Mouse (Mus musculus): ENCODE data around the gene Bhlha15. TPM values are rescaled to one million over a fixed set of nuclear protein-coding genes. Genes with fewer than 3 reads are reported as not detected.

Bhlha15 gene
- total RNA-seq (2021) = not detected

DNA sequence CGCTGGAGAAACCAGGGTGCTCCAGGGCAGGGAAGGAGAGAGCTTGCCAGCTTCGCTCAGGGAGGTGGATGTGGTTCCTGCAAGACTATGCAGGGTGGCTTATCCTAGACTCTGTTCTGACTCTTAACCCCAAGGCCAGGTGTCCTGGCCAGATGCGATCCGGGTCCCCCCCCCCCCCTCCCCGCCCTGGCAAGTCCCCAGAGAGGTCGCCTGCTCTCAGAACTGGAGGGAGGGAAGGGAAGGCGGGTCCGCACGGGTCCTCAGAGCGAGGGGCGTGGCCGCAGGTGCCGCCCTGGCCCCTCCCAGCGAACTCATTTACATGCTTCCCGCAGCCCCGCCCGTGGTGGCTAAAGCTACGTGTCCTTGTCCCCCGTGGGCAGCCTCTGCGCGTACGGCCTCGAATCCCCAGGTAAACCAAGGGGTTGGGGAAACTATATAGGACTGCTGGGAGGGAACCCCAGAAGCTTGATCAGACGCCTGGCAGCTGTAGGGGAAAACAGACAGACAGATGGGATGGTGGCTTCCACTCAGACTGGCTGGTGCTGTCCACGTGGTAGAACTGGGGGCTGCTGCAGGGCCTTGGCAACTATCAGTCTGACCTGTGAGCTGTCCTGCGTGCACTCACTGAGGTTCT lies at the start of gene Bhlha15:
TSS of gene Bhlha15 (plus strand) at position 337 of the 634 bp plus-strand sequence.
- peak in 1 of 2 experiments; percentile 18 for DNase-seq
- intact Hi-C loops (cut with DNase I) = no loop called here

DNA sequence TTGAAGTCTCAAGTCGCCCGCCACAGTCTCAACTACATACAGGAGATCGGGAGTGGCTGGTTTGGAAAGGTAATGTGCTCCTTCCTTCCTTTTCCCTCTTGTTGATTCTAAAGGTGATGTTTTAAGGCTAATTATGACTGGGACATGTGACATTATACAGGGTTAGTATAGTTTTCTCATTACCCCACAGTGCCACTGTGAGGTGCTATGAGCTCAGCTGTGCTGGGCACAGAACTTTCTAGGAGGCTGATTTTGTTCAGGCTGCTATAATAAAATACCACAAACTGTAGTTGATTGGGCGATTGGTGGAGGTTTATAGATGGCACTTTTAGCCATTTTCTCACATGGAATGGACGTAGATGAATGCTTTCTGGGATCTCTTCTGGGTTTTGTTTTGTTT lies 46.6 kb upstream of the Bhlha15 start:
- no peak for DNase-seq
- intact Hi-C loops (cut with DNase I) = no loop called here

DNA sequence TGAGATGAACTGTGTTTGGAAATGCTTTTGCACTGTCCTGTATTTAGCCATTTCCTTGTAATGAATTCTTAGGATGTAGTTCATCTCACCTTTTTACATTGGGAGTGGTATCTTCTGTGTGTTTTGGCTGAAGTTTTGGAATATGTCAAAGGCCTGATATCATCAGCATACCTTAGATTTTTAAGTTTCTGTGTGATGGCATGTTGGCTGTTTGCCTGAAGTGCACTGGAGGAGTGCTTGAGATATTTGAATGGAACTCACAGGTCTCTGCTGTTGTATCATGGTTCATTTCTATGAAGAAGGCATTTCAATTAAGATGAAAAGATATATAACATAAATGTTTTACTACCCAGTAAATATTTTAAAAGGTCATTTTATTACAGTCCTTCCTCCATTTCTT lies 43.2 kb upstream of the Bhlha15 start:
- intact Hi-C loops (cut with DNase I) = no loop called here
- DNase-seq = no peak

DNA sequence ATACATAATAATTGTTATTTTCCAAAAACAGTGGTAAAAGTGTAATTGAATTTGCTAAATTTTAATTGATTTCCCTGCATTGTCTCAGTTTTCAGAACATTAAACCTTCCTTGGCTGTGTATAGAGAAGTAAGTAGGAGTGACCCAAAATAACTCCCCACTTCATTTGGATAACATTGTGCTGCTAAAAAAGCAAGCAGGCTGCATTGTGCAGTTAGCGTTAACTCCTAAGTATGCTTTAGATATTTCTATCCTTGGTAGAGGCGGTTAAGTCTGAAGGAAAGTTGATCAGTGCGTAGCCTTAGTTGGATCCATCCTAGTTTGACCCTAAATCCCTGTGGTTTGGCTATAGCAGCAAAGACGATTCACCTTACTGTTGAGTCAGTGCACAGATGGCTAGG lies 40.6 kb upstream of the Bhlha15 start:
- intact Hi-C loops (cut with DNase I) = no loop called here
- DNase-seq = no peak

DNA sequence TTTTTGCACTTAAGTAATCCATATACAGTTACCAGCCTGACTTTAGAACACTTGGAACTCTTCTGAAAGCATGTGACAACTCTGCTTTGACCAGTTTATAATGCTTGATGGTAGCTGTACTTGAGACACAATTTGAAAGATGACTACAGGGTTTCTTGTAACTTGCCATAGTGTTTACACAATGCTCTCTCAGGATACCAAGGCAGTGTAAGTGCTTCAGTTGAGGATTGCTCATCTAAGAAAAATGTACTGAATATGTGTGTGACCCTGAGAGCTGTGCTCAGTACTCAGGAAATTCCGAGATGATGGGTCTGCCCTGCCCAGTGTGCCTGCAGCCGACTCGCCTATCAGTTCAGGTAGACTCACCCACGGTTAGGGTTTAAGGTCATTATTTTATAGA lies 38.8 kb upstream of the Bhlha15 start:
- no peak for DNase-seq
- intact Hi-C loops (cut with DNase I) = no loop called here

DNA sequence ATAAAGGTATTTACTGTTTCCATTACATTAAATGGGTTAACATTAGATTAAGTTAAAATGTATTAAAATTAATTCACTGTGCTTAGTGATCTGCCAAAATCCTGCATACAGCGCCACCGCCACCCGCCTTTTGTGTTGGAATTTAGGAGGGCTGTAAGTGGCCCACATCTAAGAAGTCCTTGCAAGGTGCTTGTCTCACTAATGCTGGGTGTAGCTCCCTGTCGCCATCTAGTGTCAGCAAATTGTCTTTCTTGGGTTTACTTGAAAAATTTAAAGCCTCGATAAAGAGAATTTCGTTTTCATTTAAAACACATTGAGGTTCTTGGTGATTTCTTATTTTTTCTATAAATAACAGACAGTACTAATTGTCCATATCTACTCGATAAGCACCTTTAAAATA lies 35.6 kb upstream of the Bhlha15 start:
- peak; percentile 66 for DNase-seq
- intact Hi-C loops (cut with DNase I) = loop anchor here (1.0 to 2.0 kb wide), 3 partner anchors 34 to 114 kb away; partner anchors contain the start of gene Lmtk2

DNA sequence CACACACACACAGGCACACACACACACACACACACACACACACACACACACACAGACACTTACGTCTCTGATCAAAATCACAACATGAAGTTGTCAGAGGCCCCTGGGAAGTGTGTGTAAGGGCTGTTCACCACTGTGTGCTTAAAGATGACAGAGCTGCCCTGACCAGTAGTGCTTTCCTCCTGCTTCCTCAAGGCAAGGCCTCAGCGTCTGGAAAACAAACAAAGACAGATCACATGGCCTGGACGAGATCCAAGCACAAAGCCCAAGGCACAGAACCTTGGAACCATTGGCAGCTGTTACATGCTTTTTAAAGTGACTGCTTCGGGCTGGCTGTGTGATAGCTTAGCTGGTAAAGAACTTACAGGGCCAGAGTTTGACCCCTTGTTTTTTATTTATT lies 31.5 kb upstream of the Bhlha15 start:
- intact Hi-C loops (cut with DNase I) = no loop called here
- DNase-seq = peak; percentile 74

DNA sequence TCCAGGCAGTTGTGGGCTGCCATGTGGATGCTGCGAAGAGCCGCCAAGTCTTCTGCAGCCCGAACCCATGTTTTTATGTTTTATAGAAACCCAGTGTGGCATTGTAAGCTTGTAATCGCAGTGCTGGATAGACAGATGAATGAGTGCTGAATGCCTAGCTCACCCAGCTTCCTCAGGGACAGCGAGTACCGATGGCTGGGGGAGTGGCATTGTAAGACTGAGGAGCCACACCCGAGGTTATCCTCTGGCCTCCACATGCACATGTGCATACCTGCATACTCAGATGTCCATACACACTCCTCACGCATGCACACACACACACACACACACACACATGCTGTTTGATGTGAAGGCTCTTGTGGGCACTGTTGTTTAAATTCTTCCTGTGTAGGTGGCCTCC lies 30.9 kb upstream of the Bhlha15 start:
- DNase-seq = no peak
- intact Hi-C loops (cut with DNase I) = no loop called here

DNA sequence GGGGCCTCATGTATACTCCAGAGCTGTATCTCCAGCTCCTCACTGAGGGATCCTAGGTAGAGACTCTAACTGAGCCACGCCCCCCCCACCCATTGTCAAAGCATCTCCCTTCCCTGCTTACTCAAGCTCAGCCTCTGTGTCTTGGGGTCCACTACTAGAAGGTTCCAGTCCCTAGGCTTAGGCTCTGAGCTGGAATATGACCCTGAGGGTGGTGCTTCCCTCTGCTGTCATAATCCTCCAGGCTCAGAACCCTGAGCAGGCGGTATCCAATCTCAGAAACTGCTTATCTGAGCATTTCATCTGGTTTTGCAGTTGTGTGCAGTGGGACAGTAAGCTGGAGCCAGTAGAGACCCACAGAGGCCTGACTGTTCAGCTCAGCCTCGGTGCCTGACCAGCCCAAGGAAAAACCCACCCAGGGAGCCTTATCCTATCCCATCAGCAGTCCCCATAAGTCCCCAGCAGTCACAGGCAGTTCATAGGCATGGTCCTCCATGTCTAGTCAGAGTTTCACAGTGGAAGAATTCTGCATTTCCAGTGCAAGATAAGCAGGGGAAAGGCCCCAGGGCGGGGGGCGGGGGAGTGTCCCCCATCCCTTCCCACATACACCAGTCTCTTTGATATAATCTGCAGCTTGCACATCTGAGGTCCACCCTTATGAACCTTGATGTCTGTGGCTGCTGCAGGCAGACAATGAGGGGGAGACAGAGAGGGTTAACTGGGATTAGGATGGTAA lies 27.8 kb upstream of the Bhlha15 start:
- intact Hi-C loops (cut with DNase I) = no loop called here
- no peak for DNase-seq

DNA sequence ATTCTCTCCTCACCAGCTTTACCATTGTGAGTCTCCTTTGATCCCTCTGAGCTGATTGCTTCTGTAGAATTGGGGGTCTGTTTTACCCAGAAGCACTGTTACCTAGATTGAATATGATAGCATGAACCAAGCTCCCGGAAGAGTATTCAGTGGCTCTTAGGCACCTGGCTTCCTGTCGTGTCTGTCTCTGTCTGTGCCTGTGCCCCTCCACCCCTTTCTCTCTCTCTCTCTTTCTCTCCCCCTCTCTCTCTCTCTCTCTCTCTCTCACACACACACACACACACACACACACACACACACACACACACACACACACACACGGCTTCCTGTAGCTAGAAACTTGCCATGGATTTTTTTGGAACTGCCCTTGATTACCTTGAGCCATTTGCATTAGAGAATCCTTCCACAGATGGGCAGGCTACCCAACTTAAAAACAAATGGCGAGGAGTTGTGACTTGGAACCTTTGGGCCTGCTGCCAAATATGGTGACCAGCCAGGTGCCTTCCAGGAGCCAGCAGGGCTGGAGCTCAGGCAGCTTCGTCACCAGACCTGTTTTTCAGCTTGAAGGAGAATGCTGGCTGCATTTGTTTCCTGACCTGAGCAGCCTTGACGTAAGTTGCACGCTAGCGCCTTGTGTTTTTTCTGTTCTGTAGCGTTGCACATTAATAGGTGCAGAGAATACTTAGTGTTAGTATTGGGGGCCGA lies 27.1 kb upstream of the Bhlha15 start:
- no peak for DNase-seq

DNA sequence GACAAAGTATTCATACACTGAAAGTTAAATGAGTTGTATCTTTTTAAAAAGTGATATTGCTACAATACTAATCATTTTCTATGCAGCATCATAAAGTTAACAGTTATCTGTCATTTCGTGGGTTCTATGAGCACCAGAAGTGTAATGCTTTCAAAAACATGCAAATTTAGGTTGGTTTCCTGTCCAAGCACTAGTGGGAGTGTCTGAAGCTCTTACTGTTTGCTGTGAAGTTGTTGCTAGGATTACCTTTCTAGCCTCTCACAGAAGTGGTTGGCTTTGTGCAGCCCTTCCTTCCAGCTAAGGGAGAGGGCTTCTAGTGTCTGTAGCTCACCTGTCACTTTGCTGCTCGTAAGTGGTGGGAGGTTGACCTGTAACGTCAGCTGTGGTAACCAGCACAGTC lies 24.3 kb upstream of the Bhlha15 start:
- DNase-seq = no peak
- intact Hi-C loops (cut with DNase I) = no loop called here

More for the DNA sequence above, 27.1 kb upstream of the Bhlha15 start:
- intact Hi-C loops (cut with DNase I) = no loop called here

DNA sequence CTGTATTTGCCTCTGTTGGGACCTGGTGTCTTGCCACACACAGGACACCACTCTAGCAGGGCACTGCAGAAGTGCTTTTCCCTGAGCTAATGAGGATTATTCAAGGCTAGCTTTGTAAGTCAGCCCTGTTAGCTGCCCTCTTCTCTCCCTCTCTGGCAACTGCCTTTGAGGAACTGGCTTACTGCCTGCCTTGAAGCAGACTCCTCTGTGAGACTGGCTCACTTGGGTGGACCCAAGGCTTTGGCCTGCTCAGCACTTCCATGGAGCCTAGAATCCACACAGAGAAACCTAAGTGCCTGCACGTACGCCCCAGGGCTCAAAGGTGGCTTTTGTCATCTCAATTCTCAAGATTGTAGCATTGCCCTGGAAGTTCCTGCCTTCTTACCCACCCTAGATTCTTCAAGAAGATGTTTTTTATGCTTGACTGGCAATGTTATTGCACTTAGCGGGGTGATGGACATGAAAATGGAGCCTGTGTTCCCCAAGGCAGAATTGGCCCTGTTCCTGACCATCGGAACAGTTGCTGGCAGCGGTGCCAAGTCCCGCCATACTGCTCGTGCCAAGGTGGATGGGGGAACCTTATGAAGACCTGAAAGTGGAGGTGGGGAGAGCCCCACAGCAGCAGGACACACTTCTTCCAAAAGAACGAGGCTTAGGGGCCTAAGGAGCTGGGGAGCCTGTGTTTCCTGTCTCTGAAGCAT lies 20.7 kb upstream of the Bhlha15 start:
- DNase-seq = no peak
- intact Hi-C loops (cut with DNase I) = no loop called here

DNA sequence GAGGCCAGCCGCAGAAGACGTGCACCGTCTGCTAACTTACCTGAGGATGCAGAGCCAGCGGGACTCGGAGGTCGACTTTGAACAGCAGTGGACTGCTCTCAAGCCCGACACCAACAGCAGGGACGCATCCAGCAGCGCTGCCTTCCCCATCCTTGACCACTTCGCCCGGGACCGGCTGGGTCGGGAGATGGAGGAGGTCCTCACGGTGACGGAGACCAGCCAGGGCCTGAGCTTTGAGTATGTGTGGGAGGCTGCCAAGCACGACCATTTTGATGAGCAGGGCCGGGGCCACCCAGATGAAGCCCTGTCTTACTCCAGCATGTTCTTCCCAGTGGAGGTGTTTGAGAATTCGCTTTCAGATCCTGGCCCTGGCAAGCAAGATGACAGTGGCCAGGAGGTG lies 16.4 kb upstream of the Bhlha15 start:
- no peak for DNase-seq

DNA sequence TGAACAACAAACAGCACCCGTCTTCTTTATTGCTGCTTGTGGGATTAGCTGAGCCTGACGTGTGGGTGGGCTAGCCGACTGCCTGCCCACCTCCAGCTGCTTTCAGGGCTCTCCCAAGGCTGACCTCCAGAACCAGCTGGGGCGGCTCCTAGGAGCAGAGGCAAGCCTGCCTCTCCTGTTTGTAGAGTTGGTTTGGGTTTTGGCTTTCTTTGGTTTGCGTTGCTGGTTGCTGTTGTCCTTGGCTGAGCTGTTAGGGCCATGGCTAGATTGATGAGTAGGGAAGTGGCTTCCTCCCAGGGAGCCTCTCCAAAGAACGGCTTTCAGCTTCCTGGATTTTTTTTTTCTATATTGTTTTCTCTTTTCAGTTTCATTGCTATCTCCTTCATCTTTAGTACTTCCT lies 11.9 kb upstream of the Bhlha15 start:
- DNase-seq = no peak
- intact Hi-C loops (cut with DNase I) = no loop called here

More for the DNA sequence above, 16.4 kb upstream of the Bhlha15 start:
- intact Hi-C loops (cut with DNase I) = no loop called here

DNA sequence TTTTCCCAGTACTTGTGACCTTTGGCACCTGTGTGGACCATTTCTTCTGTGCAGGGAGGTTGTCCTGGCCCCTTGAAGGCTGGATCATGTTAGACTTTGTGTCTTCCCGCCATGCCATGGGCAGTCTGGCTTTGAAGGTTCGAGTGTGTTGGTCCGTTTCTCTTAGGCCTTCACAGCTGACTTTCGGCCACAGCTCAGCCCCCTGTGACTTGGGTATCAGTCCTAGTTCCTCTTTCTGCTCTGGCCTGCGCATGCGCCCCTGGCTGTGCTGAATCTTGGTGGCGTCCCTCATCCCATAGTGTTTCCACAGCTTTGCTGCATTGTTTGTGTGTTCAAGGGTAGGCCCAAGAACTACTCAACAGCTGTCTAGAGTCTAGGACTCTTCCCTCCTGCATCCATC lies 8.8 kb upstream of the Bhlha15 start:
- intact Hi-C loops (cut with DNase I) = no loop called here
- no peak for DNase-seq

DNA sequence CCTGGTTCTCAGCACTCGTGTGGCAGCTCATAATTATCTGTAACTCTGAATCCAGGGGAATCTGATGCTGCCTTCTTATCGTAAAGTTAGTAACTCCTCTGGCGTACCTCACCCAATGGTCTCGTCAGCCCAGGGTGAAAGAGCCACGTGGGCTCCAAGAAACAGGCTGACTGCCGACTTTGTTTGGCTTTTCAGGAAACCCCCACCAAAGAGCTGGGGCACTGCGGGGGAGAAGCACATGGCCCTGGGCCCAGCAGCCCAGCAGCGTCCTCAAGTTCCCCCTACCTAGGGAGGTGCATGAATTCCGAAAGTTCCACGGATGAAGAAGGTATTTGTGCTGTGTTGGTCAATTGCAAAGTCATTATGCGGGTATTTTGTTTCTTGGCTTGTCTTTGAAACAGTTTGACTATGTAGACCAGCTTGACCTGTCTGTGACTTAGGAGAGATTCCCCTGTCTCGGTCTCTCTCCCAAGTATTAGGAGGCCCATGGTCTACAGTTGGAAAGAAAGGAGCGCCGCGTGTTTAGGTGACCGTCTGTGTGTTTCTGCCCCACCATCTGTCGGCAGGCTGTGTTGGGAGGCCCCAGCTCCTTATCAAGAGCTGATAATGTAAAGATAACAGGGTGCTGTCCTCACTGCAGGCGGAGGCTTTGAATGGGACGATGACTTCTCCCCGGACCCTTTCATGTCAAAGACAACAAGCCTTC lies 7.4 kb upstream of the Bhlha15 start:
- no peak for DNase-seq
- intact Hi-C loops (cut with DNase I) = no loop called here

DNA sequence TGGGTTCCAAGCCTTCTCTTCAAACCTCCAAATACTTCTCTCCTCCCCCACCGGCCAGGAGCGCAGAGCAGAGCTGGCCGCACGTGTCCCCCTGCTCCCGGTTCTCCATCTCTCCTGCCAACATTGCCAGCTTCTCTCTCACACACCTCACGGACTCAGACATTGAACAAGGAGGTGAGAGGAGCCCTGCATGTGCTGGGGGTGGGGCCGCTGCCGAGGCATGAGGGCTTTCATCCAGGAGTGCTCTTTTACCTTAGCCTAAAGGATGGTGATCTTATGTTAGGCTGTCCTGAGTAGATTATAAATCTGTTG lies 6.9 kb upstream of the Bhlha15 start:
- DNase-seq = no peak
- intact Hi-C loops (cut with DNase I) = no loop called here

DNA sequence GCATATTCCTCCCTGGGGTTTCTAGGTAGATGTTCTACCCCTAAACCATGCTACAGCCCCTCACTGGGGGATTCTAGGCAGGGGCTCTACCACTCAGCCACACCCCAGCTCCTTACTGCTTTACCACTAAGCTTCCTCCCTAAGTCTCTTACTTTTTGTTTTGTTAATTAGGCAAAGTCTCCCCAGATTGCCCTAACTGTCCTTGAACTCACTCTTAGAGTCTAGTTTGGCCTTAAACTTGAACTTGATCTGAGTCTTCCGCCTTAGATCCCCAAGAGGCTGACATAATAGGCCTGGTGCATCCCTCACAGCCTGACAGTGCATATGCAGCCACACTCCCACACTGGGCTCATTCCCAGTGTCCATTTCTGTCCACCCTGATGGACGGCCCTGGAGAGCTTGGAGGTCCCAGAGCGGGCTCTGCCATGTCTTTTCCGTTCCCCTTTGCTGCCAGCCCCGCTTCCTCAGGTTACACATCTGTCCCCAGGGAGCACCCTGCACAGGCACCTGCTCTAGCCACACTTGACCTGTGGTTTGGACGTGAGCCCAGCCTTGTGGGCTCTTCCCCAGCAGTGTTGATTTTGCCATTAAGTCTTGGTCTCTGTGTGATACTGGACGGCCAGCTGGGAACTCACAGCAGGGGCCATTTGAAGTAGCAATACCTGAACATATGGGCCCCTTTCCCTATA lies 6.3 kb upstream of the Bhlha15 start:
- intact Hi-C loops (cut with DNase I) = no loop called here
- DNase-seq = no peak

DNA sequence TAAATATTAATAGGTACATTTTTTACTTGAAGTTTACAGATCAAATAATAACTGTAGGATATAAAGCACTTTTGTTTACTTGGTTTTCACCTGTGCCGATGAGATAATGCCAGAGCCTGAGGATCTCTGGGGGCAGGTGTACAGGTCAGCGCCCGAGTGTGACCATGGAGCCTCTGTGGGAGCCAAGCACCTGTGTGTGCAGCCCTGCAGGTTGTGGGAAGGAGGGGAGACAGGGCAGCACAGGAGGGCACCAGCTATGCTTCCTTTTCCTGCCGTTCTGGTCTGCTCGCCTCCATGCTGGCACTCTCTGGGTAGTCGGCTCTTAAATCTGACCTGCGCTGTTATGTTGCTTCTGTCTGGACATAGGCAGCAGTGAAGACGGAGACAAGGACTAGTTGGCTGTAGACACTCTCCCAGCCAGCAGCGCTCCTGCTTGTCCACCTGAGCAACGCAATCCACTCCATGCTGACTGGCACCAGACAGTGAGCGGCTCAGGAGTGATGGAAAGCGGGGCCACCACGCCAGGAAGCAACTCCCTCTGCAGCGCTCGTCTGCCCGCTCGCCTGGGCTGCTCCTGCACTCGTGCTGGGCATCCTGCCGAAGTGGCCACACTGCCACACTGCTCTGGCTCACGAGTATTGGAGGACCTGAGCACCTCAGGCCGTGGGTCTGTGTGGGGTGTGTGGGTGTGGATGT lies 5.6 kb upstream of the Bhlha15 start:
- DNase-seq = no peak
- intact Hi-C loops (cut with DNase I) = no loop called here

DNA sequence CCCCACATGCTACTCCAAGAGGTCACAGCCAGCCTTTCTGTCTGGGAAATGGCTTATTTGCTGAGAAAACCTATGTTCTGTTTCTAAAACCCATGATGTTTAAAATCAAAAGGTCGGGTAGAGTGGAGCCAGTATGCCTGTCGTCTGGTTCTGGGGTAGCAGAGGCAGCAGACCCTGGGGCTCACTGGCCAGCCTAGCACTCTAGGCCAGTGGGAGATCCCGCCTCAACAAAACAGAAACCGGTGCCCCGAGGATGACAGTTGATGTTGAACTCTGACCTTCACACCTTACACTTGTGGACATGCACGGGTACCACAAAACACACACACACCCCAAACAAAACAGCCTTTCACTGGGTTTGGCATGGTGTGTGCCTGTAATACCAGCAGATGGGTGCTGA lies 1.7 kb upstream of the Bhlha15 start:
- no peak for DNase-seq
- intact Hi-C loops (cut with DNase I) = no loop called here

Measured in heart, postnatal 36 days (tissue).